Mouse (Mus musculus) heart, adult 9 months (tissue): ENCODE results near the gene Bcam.

Experiments
- DNase-seq, 2 experiments: peaks; one replicate each; pipeline ENCODE4 v3.0.0; 2022; ENCODE audit warnings: low spot score in 2 of 2

Gene Bcam

GRCm38 (mm10) chr7:19785874-19786458, 15.2 kb upstream of the Bcam start:
- no peak for DNase-seq

DNA sequence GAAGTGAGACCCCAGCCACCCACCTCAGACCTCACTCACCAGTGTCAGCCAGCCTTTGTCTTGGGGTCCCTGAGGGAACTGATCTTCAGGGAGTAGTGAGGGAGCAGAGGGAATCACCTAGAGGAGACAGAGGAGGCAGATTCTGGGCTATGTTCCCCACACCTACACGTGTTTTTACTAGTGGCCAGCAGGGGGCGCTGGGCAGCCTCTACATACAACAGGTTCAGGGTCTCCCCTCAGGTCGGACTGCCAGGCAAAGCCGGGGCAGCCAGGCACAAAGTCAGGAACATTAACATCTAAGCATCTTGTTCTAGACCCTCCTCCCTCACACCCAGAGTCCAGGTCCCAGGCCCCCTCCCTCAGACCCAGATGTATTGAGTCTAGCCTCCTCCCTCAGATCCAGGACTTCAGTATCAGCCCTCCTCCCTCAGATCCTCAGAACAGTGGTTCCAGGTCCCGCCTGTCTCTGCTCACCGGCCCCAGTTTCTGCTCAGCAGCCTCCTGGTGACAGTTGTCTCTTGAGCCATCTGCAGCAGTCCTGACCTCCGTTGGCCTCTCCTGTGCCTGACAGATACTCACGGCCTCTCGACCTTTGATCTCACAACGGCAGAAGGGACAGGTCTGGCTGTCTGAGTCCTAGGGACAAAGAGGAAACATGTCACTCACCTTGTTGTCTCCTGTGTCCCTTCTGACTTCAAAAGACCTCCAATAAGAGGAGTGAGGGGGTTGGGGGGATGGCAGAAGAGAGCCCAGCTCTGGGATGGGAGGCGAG, 14.1 kb upstream of the Bcam start:
- no peak for DNase-seq

DNA sequence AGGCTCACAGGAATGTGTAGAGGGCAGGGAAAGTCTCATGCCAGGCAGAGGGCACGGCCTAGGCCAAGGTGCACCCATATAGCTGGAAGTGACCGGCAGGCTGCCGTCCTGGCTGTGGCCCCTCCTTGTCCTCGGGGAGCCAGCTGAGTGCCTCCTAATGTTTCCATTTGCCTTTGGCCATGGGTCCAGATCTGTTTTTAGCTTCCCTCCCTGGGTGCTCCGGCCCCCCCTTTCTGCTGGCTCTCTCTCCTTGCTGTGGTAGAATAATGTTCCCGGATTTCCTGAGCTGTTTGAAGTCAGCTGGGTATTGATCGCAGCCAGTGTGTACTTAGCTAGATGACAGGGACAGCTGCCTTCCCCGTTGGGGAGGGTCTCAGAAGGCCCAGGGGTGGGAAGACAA, 12.8 kb upstream of the Bcam start:
- peak; percentile 86 to 87 for DNase-seq

- no peak for DNase-seq
Measured at GRCm38 (mm10) chr7:19782645-19783044, 11.8 kb upstream of the Bcam start.

DNA sequence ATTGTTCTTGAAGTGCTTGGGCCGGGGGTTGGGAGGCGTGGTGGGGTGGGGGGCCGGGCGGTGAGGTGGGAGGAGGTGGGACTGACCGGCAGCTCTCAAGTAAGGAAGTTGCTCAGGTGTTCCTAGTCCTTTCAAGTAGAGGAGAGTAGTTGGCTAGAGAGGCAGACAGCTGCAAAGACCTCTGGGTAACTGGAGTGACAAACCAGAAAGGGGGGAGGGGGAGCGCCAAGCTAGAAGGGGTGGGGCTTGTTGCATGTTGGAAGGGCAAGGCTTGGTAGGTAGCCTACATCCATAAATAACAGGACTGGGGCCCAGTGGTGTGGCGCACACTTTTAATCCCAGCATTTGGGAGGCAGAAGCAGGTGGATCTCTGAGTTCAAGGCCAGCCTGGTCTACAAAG, 10.9 kb upstream of the Bcam start:
- DNase-seq, result no peak

- no peak for DNase-seq
Measured at GRCm38 (mm10) chr7:19779903-19780302, 9.1 kb upstream of the Bcam start.

DNA sequence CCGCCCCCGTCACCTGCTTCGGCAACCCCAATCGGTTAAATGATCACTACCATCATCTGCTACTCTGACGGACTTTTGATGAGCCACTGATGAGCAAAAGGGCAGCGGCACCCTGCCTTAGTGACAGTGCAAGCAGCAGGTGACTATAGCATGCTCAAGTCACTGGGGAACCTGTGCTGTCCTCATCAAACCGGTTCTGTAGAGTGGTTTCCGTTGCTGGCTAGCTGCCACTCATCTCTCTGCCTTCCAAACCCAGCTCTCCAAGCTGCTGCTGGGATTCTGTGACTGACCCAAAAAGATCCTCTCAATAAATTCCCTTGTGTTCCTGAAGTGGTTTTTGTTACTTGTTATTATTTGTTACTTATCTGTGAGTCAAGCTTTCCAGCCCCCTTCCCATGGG, 7.8 kb upstream of the Bcam start:
- no peak for DNase-seq

- DNase-seq, result peak; percentile 77 to 79
Measured at GRCm38 (mm10) chr7:19777049-19777723, 6.4 kb upstream of the Bcam start.

- no peak for DNase-seq
Measured at GRCm38 (mm10) chr7:19771682-19772081, 866 bp upstream of the Bcam start.

GRCm38 (mm10) chr7:19770375-19770754, 451 bp downstream of the Bcam start:
- DNase-seq, result peak; percentile 89

GRCm38 (mm10) chr7:19769434-19770374, 1.1 kb downstream of the Bcam start:
- DNase-seq, result no peak

DNA sequence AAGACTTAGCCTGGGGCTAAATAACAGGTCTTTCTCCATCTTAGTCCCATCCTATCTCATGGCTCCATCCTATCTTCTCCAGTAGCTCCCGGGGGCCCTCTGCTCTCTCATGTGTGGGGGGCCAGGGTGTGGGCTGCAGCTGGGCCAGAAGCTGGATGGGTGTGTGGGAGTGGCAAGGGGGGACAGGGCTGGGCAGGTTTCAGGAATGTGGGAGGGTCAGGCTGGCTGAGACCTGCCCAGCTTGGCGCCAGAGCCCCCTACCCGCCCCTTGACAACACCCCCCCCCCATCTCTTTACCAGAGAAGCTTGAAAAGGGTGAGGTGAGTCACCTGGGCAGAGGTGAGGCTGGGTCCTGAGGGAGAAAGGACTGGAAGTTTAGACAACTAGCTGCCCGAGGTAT, 1.8 kb downstream of the Bcam start:
- DNase-seq, result no peak

DNA sequence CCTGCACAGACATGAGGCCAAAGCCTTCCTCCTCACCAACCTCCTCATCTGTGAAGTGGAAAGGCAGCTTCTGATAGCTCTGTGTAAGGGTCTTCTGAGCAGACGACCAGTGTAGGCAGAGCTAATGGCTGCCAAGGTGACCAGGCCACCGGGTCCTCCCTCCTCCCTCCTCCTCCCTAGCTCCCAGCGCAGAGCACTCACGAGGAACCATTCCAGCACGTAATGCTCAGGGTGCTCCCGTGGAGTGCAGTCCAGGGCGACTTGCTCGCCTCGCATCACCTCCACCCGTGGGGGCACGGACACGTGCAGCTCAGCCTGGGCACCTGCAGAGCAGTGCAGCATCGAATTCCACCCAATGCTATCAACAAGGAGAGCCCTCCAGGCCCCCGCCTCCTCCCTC, 2.6 kb downstream of the Bcam start:
- DNase-seq, result no peak

DNA sequence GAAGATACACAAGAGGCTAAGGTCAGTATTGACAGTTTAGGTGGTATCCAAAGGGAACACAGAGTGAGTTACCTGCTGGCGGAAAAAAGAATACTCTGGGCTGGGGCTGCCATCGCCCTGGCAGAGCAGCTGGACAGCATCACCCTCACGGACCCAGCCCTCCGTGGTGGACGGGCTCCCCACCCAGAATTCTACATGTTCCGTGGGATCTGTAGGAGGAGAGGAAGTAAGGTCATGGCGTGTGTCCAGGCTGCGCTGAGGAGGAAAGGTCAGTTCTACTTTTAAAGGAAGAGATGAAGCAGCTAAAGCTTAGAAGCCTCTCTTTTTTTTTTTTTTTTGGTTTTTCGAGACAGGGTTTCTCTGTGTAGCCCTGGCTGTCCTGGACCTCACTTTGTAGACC, 6.2 kb downstream of the Bcam start:
- no peak for DNase-seq

DNA sequence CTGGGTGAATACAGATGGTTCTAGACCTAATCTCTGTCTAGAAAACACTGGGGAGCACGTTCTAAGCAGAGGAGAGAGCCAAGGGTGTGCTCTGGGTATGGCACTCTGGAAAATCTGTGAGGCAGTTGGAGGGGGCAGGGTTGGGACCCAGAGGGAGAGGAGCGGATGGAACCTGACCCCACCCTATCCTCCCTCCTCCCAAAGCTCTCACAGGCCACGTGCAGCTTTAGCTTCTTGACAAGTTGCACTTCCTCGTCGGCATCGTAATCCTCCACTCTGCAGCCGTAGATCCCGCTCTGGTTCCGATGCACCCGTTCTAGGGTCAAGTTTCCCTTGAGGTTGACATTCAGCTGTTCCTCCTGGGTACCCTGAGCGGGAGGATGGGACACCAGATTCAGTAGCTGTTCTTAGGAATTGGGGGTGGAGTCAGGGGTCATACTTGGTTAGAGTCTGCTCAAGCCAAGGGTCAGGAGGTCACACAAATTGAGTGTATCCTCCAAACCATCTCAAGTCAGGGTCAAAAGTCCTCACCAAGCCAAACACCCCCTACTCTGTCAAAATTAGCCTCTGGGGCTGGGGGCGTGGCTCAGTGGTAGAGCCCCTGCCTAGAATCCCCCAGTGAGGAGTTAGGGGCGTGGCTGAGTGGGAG, 6.9 kb downstream of the Bcam start:
- DNase-seq, result peak in 1 of 2 experiments; percentile 66

GRCm38 (mm10) chr7:19762283-19762682, 8.5 kb downstream of the Bcam start:
- no peak for DNase-seq

- DNase-seq, result peak in 1 of 2 experiments; percentile 42
Measured at GRCm38 (mm10) chr7:19760021-19760420, 10.8 kb downstream of the Bcam start.

- no peak for DNase-seq
Measured at GRCm38 (mm10) chr7:19758623-19759022, 12.2 kb downstream of the Bcam start.

DNA sequence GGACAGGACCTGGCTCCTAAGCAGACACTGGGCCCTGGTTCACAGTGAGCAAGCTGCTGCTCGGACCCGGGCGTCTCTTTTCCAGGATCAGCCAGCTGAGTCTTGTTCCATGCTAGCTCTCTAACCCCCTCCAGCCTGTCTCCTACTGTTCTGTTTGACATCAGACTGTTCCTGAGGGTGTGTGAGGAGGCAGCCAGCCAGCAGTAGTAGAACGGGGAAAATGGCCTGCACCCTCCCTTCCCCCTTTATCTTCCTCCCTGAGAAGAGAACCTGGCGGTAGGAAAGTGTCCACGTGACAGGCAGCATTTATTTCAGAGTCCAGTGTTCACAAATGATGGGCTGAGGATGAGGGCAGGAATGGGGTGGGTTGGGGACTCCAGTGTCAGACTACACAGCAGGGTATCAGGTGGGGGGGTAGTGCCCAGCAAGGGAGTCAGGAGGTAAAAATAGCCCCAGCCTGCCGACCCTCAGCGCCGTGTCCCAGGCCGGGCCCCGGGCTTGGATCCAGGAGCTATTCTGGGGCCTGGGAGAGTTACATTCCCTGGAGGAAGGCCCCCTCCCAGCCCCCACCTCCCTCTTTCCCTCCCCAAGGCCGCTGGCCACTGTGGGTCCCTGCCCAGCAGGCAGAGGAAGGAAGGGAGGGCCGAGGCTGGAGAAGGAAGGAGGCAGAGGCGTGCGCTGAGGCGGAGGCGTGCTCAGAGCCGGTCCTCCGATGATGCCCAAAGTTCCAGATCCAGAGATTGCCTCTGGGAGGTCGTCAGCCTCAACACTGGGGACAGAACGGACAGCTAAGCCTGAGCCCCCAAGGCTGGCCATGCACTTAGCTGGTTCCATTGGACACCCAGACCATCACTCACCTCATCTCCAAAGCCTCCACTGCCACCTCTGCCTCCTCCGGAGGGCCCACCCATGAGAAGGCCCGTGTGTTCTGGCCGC, 14.7 kb downstream of the Bcam start:
- peak; percentile 91 to 93 for DNase-seq

- DNase-seq, result no peak
Measured at GRCm38 (mm10) chr7:19755008-19755407, 15.8 kb downstream of the Bcam start.
